Mouse (Mus musculus) spleen, adult 2 months (tissue): ENCODE measurements around the gene Fgf6. TPM values are rescaled to one million over a fixed set of nuclear protein-coding genes. Genes with fewer than 3 reads are reported as not detected.

Experiments
- DNase-seq, 2 experiments: peaks; one replicate each; pipeline versions ENCODE4 v3.0.0 to v3.0.0-alpha.2; 2012 to 2021; ENCODE audit warnings: low spot score in 2 of 2, low read depth in 1 of 2
- H3K27ac ChIP-seq: fragments of 200-500 bp; 2 replicates; pipeline ENCODE4 v1.5.1; 2012; ENCODE audit warnings: low read length, inconsistent platforms; ENCODE audit not compliant: insufficient read depth
- H3K27me3 ChIP-seq: fragments of 200-500 bp; 2 replicates; pipeline ENCODE4 v1.6.1; 2012; ENCODE audit warnings: mild to moderate bottlenecking, moderate library complexity, low read length, inconsistent platforms; ENCODE audit not compliant: control insufficient read depth, insufficient read depth
- H3K36me3 ChIP-seq: fragments of 200-500 bp; 2 replicates; pipeline ENCODE4 v1.6.1; 2012; ENCODE audit warnings: mild to moderate bottlenecking, low read length, inconsistent platforms; ENCODE audit not compliant: control insufficient read depth, insufficient read depth
- H3K4me1 ChIP-seq: fragments of 200-500 bp; 2 replicates; pipeline ENCODE4 v1.6.1; 2011; ENCODE audit warnings: inconsistent platforms; ENCODE audit not compliant: control insufficient read depth, insufficient read depth, insufficient read length
- H3K4me3 ChIP-seq: fragments of 200-500 bp; 2 replicates; pipeline ENCODE4 v1.5.1; 2011; ENCODE audit warnings: mild to moderate bottlenecking, inconsistent platforms; ENCODE audit not compliant: insufficient read depth, insufficient read length; ENCODE audit errors: extremely low read depth
- CTCF ChIP-seq: fragments of 200-500 bp; IDR thresholded peaks from 2 replicates; pipeline ENCODE4 v1.5.1; 2011; ENCODE audit warnings: mild to moderate bottlenecking, inconsistent platforms; ENCODE audit not compliant: insufficient read depth, insufficient read length, insufficient replicate concordance; ENCODE audit errors: extremely low read depth
- POLR2A ChIP-seq: fragments of 200-500 bp; IDR thresholded peaks from 2 replicates; pipeline ENCODE4 v1.6.1; 2011; ENCODE audit warnings: low read depth, low read length, inconsistent platforms
- WGBS: fragments of 180-500 bp; shearing (Covaris S2); methylation state at CpG from one replicate; pipeline ENCODE4 v1.1.7; 2018; 5-methylcytosine and 5-hydroxymethylcytosine counted together
- polyA plus RNA-seq: library from polyadenylated mRNA; depleted of rRNA; stranded (reverse); fragments of >200 nt; gene quantifications from 2 replicates; pipeline ENCODE4 v1.2.3, GENCODE M21; 2012

Gene Fgf6
- polyA plus RNA-seq, 1 experiment, result not detected

GRCm38 (mm10) chr6:127034760-127035159 lies 19.4 kb downstream of the Fgf6 start:
- H3K27me3 ChIP-seq, result no peaks in the 10 kb centered on the region; the same call in 1 of the 2 replicates
- no peaks in the 10 kb centered on the region for H3K4me1 ChIP-seq
- no peak overlapping the region for H3K4me3 ChIP-seq
- no peaks in the 10 kb centered on the region for H3K36me3 ChIP-seq
- no peak overlapping the region for H3K27ac ChIP-seq
- WGBS, result 24% methylated on average over 10 of the region's 10 CpGs
- peak in 1 of 2 experiments; percentile 2 for DNase-seq
- TF ChIP-seq POLR2A (no peak), CTCF (peak; percentile 21; the same call in 1 of the 2 replicates)

GRCm38 (mm10) chr6:127044909-127045308 lies 29.5 kb downstream of the Fgf6 start:
- Histone ChIP-seq H3K27ac (no peak overlapping the region), H3K36me3 (no peaks in the 10 kb centered on the region), H3K4me1 (no peaks in the 10 kb centered on the region), H3K27me3 (no peaks in the 10 kb centered on the region), H3K4me3 (no peak overlapping the region)
- no peak for TF ChIP-seq CTCF
- no peak for TF ChIP-seq POLR2A
- DNase-seq, result no peak
- WGBS, result 35% methylated on average over 6 of the region's 6 CpGs

- Histone ChIP-seq H3K4me3 (no peak overlapping the region), H3K4me1 (no peaks in the 10 kb centered on the region), H3K27ac (no peak overlapping the region), H3K27me3 (no peaks in the 10 kb centered on the region), H3K36me3 (no peaks in the 10 kb centered on the region)
- 79% methylated on average over 4 of the region's 4 CpGs for WGBS
- no peak for TF ChIP-seq CTCF
- TF ChIP-seq POLR2A, result no peak
- DNase-seq, result no peak
Measured at GRCm38 (mm10) chr6:127050847-127051246, 35.5 kb downstream of the Fgf6 start.

GRCm38 (mm10) chr6:127056990-127057588 lies 41.7 kb downstream of the Fgf6 start:
- H3K27ac ChIP-seq, result no peak overlapping the region
- no peak for DNase-seq
- no peak overlapping the region for H3K4me3 ChIP-seq
- H3K27me3 ChIP-seq, result no peaks in the 10 kb centered on the region
- TF ChIP-seq POLR2A (no peak), CTCF (no peak)
- H3K4me1 ChIP-seq, result no peaks in the 10 kb centered on the region
- 85% methylated on average over 12 of the region's 12 CpGs for WGBS
- H3K36me3 ChIP-seq, result no peaks in the 10 kb centered on the region

GRCm38 (mm10) chr6:127059975-127060374 lies 44.6 kb downstream of the Fgf6 start:
- Histone ChIP-seq H3K27ac (no peak overlapping the region), H3K4me3 (no peak overlapping the region), H3K4me1 (no peaks in the 10 kb centered on the region), H3K27me3 (no peaks in the 10 kb centered on the region), H3K36me3 (no peaks in the 10 kb centered on the region)
- DNase-seq, result no peak
- WGBS, result 78% methylated on average over 4 of the region's 4 CpGs
- no peak for TF ChIP-seq POLR2A
- no peak for TF ChIP-seq CTCF

GRCm38 (mm10) chr6:127063915-127064314 lies 48.5 kb downstream of the Fgf6 start:
- Histone ChIP-seq H3K27ac (no peak overlapping the region), H3K4me1 (no peaks in the 10 kb centered on the region), H3K4me3 (no peak overlapping the region), H3K36me3 (no peaks in the 10 kb centered on the region), H3K27me3 (no peaks in the 10 kb centered on the region)
- DNase-seq, result no peak
- WGBS, result 92% methylated on average over 3 of the region's 3 CpGs
- TF ChIP-seq POLR2A (no peak), CTCF (no peak)

- TF ChIP-seq POLR2A, result no peak
- TF ChIP-seq CTCF, result no peak
- DNase-seq, result no peak
- 5% methylated on average over 14 of the region's 14 CpGs for WGBS
- H3K4me3 ChIP-seq, result no peak overlapping the region
- no peak overlapping the region for H3K27ac ChIP-seq
- no peaks in the 10 kb centered on the region for H3K27me3 ChIP-seq
- no peaks in the 10 kb centered on the region for H3K4me1 ChIP-seq
- no peaks in the 10 kb centered on the region for H3K36me3 ChIP-seq
Measured at GRCm38 (mm10) chr6:127064815-127065214, 49.4 kb downstream of the Fgf6 start.
